Mouse (Mus musculus) embryo, embryonic 9.5 days (tissue): ENCODE results near the gene Plekhh1.
A peak's percentile ranks its signal among the peaks of the same experiment; 100 is the strongest.

Experiments
- DNase-seq: peaks from one replicate; pipeline ENCODE4 v3.0.0-alpha.2; 2017; ENCODE audit errors: extremely low spot score

Plekhh1 gene

DNA sequence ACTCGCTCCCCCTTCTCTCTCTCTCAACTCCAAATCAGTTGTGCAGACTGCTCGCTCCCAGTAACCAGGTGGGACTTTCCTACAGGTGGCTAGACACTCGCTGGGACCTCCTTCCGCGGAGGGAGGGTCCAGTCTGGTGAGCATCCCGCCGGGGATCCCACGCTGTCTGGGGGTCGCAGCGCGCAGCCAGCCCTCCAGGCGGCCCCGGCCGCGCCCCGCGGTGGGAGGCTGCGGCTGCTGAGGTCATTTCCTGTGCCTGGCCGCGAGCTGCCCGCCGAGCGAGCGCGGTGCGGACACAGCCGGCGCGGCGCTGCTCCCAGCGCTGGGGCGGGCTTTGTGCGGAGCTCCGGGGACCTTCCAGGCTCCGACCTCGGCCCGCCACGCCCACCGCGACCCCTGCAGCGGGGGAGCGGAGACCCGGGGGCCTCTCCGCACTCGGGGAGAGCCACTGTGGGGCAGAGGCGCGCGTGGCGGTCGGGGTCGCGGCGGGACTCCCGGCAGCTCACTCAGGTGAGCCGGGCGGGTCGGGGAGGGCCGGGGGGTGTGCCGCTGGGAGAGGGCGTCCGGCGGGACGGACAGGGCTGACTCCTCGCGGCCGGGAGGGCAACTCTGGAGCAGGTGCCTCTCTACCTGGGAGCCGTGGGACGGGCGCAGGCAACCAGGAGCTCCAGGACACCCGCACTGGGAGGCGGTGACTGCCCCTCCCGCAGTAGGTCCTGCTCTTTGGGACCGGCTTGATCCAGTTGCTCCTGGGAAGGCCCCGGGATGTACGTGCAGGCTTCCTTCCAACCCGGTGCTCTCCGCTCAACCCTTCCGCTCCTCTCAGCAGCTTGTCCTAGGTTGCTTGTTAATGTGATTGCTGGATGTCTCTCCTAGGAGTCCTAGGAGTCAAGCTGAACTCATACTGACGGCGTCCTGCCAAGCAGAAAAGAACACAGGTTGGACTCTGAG, at the start of gene Plekhh1:
Gene Plekhh1, plus strand, starts transcription at position 253 of the 951 bp plus-strand sequence.
- DNase-seq = peak; percentile 79

- DNase-seq = no peak
These were observed 48.3 kb upstream of the Plekhh1 start for GRCm38 (mm10) chr12:78980683-78981091.

DNA sequence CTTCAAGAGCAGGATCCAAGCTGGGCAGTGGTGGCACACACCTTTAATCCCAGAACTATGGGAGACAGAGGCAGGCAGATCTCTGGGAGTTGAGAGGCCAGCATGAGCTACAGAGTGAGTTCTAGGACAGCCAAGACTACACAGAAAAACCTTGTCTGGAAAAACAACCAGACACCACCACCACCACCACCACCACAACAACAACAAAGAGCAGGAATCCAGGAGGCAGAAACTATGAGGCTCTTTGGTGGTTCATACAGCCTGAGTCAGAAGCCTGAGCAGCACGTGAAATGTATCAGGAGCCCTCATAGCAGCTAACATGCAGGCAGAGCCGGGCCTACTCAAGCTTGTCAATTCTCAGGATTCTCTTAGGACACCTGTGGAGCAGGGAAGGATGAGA, 47.8 kb upstream of the Plekhh1 start:
- no peak for DNase-seq

GRCm38 (mm10) chr12:78981938-78982825, 46.8 kb upstream of the Plekhh1 start:
- DNase-seq = no peak

GRCm38 (mm10) chr12:78983296-78984034, 45.5 kb upstream of the Plekhh1 start:
- no peak for DNase-seq

- no peak for DNase-seq
These were observed 44.9 kb upstream of the Plekhh1 start for GRCm38 (mm10) chr12:78984035-78984432.

GRCm38 (mm10) chr12:78987581-78988081, 41.3 kb upstream of the Plekhh1 start:
- DNase-seq = no peak

DNA sequence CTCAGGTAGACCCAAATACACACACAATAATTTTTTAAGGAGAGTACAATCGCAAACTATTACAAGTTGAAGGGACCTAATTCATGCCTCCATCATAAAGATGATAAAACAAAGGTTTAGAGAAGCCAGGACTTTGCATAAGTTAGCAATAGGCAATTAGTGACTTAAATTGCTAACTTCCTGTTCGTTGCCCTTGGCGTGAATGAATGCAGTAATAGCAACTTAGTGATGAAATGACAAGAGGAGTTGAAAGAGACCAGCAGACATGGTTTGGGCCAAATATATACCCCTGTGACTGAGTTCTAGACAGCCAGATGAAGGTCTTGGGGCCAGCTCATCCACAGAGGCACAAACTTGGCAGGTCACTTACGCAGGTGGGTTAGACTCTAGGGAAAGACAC, 32.7 kb upstream of the Plekhh1 start:
- no peak for DNase-seq

DNA sequence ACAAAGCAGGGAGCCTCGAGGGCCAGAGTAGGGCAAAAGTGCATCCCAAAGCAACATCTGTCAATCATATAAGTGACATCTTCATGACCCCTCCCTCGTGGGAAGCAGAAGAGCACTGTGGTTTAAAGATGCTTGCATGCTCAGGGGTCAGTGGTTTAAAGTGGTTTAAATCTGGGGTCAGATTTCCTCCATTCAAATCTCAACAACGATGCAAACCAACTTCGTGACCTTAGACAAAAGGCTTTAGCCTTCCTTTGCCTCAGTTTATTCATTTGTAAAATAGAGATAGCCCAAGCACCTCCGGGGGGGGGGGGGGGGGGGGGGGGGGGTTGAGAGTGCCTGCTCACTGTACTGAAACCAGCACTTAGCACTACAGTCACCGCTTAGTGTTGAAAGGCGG, 32.3 kb upstream of the Plekhh1 start:
- DNase-seq = no peak

DNA sequence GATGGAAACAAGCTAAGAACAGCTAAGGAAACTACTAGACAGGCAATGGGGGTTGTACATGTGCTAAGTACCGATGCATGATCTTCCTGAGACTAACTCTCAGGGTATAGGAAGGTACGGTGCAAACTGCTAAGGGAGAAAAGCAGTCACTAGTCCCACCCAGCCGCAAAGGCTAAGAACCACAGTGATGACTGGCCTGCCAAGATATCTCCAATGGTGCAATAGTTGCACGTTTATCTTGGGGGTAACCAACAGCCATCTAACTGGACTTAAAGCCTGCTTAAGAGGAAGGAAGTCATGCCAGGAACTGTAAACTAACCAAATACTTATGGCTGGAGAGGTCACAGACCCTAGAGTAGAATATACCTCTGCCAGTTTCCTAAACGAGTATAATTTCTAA, 26.6 kb upstream of the Plekhh1 start:
- no peak for DNase-seq

- DNase-seq = no peak
These were observed 26.0 kb upstream of the Plekhh1 start for GRCm38 (mm10) chr12:79002978-79003377.

- DNase-seq = no peak
These were observed 23.5 kb upstream of the Plekhh1 start for GRCm38 (mm10) chr12:79005456-79005855.

- DNase-seq = no peak
These were observed 22.9 kb upstream of the Plekhh1 start for GRCm38 (mm10) chr12:79006076-79006475.

DNA sequence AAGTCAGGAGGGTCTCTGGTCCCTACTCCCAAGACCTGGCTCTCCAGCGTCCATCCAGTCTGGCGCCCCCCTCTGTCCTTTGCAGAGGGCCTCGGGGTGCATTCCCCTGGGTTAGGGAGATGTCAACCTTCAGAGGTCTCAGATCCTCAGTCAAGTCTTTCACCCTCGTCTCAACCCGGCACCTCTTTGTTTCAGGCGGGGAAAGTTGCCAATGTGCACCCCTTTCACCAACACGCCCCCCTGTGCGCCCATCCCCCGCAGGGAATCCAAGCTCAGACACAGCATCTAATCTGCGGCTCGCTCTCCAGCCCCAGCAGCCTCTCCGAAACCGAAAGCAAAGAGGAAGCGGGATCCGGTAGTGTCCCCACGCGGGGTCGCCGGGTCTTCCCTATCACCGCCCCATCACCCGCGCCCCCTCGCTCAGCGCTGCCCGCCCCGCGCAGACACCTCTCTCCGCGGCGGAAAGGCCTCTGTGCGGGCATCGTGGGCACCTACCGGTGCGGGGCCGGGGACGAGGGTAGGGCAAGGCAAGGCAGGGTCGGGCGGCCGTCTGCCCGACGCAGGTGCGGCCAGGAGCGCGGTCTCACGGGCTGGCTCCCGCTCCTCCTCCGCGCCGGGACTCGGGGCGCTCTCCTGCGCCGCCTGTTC, 22.4 kb upstream of the Plekhh1 start:
- DNase-seq = peak; percentile 57

DNA sequence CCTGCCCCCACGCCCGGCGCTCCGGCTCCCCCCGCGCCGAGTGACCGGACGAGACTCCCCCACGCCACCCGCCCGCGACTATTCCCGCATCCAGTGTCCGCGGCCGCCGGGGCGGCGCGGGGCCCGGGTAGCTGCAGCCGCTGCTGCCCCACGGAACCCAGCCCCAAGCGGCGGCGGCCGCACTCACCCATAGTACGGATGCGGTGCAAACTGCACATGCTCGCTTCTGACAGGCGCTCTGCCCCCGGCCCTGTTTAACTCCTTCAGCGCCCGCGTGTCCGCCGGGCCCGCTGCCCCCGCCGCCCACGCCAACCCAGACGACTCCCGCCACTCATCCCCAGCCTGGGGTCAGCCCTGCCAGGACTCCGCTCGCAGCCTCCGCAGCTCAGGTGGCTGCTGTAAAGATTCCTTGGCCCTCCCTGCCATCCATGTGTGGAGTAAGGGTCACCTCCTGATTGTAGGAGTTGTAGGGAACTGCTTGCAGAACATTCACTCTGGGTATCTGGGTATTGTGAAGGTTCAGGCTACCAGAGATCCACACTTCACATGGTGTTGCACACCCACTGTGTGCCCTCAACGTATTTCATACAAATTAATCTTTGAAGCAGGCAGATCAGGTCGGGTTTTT, 21.7 kb upstream of the Plekhh1 start, which contains the start of gene Tmem229b:
Gene Tmem229b, minus strand, starts transcription at position 502 of the 628 bp plus-strand sequence.
- DNase-seq = peak; percentile 72

GRCm38 (mm10) chr12:79010569-79010968, 18.4 kb upstream of the Plekhh1 start:
- DNase-seq = no peak

- no peak for DNase-seq
These were observed 12.9 kb upstream of the Plekhh1 start for GRCm38 (mm10) chr12:79016109-79016508.

- no peak for DNase-seq
These were observed 11.0 kb upstream of the Plekhh1 start for GRCm38 (mm10) chr12:79017994-79018399.

- no peak for DNase-seq
These were observed 7.1 kb upstream of the Plekhh1 start for GRCm38 (mm10) chr12:79021902-79022301.

DNA sequence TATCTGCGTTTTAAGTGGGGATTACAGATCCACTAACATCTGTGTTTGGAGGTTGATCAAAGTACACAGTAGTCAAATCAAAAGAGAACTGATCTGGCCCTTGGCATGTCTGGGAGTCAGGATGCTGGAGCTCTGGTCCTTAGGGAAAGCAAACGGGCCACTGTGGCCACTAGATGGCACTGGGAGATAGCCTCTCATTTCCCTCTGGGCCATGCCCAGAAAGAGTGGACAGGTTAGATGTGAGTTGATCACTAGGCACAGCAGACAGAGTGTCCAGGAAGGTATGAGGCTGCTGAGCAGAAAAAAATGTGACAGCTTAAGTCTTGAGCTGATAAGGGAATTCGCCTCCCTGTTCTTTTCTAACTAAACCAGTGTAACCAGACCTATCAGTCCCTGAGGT, 6.1 kb upstream of the Plekhh1 start:
- peak; percentile 65 for DNase-seq
